Mouse (Mus musculus) T-helper 2 cell (primary cell): ENCODE measurements around the gene Olfr913.

Experiments used
- in situ Hi-C: fragments of 300-600 bp; cut with MboI, MseI; formaldehyde crosslinking; loops from one replicate; pipeline ENCODE4 v1.15.1; 2025; ENCODE audit warnings: high pct_unique_total_duplicates

The Olfr913 gene

DNA sequence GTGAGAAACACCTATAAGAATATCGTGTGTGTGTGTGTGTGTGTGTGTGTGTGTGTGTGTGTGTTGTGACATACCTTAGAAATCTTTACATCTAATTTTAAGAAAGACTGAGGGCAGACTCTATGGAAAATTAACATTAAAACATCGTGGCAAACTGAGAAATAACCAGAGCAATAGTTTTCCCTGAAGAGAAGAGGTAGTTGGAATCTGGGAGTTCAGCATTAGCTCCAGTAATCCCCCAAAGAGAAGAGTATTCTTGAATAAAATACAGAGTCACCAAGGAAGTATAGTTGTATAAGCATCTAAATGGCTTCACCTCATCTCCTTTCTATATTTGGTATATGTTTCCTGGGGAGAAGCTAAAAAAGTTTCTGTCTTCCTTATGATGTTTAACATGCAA, at the start of gene Olfr913:
TSS of gene Olfr913 (plus strand) at position 301 of the 400 bp plus-strand sequence.
- in situ Hi-C loops = no loop called here

DNA sequence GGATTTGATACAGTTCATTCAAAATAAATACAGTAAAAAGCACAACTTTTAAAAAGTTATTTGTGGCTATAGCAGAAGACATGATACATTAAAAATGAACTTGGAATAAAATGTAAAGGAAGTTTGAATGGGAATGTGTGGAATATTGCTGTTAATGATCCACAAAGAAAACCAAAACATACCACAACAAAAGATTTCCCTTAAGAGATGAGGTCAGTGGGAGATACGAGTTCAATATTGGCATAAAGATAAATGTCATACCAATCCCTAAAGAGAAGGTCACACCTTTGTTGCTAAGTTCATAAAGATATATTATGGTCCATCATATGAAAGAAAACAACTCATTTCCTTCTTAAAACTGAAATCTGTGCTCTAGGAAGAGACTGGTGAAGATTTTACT, 12.7 kb upstream of the Olfr913 start, which contains the start of gene Olfr912:
TSS of gene Olfr912 (plus strand) at position 301 of the 400 bp plus-strand sequence.
- in situ Hi-C loops = no loop called here

DNA sequence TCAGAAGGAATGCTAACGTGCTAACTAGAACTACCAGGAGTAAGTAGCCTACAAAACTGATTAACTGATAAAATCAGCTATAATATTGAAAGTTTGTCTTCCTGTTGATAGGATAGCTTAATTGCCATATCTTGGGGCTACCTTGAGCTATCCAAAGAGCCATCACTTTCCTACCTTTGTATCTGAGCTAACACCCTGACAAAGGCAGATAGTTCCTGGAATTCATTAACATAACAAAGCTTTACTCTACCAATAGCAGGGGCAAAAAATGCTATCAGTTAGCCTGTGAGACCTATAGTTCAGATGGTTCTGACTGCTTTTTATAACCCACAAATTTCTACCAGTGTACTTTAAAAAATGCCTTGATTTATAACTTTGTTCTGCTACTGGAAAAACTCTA, 1.5 kb upstream of the Olfr913 start:
- in situ Hi-C loops = no loop called here

DNA sequence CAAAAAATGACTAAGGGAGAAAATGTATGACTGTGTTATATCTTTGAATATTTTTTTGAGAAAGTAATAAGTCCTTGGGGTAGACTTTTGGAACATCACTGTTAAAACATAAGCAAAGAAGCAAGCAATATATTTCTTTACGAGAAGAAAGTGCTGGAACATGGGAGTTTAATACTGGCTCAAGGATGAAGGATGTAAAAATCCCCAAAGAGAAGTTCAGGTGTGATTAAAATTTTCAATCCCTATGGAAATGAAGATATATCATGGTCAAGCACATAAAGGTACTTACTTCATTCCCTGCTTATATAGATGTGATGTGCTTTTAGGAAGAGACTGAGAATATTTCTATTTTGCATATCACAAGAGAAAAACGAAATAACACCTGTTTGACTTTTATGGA, 12.2 kb downstream of the Olfr913 start, which contains the start of gene Olfr914:
TSS of gene Olfr914 (plus strand) at position 301 of the 400 bp plus-strand sequence.
- in situ Hi-C loops = no loop called here

DNA sequence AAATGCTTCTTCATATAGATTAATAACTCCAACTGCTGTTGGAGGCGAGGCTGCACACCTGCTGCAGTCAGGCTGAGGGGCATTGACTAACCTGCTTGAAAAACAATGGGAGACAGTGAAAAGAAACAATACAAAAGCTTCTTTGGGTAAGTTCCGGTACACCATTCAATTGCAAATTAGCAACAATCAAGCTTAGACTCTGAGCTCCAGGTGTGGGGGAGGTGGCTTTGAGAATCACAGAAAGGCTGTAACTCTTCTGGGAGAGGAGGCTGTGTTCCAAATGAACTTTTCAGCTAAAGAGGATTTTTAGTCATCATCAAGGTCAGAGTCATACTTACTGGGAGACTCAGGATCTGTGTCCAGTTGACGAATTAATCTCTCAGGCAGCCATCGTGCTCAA, 39.8 kb downstream of the Olfr913 start:
- in situ Hi-C loops = no loop called here
